Mouse (Mus musculus) limb, embryonic 11.5 days (tissue): ENCODE results near the gene Fndc11. TPM values are rescaled to one million over a fixed set of nuclear protein-coding genes. Genes with fewer than 3 reads are reported as not detected.

Experiments
- ATAC-seq: fragments of 200-750 bp; cut with Nextera tagmentation; 2 replicates; pipeline ENCODE4 v1.8.0; 2017; ENCODE audit warnings: low read depth; ENCODE audit not compliant: insufficient number of reproducible peaks, low FRiP score, low TSS enrichment
- DNase-seq: peaks from one replicate; pipeline ENCODE4 v3.0.0-alpha.2; 2015; ENCODE audit warnings: low spot score
- H3K27ac ChIP-seq: fragments of 300-500 bp; sonication (generic); replicated peaks from 2 replicates; pipeline ENCODE4 v1.5.1; 2014; ENCODE audit warnings: low read depth, mild to moderate bottlenecking, low read length
- H3K27me3 ChIP-seq: fragments of 300-500 bp; sonication (generic); 2 replicates; pipeline ENCODE4 v1.6.1; 2014; ENCODE audit warnings: mild to moderate bottlenecking, low read length, mixed read lengths; ENCODE audit not compliant: control insufficient read depth, insufficient read depth
- H3K36me3 ChIP-seq: fragments of 300-500 bp; sonication (generic); 2 replicates; pipeline ENCODE4 v1.6.1; 2014; ENCODE audit warnings: mild to moderate bottlenecking, low read length, moderate library complexity, mixed read lengths; ENCODE audit not compliant: control insufficient read depth, insufficient read depth
- H3K4me1 ChIP-seq: fragments of 300-500 bp; sonication (generic); 2 replicates; pipeline ENCODE4 v1.6.1; 2014; ENCODE audit warnings: low read length, mixed read lengths; ENCODE audit not compliant: control insufficient read depth, insufficient read depth
- H3K4me2 ChIP-seq: fragments of 300-500 bp; sonication (generic); 2 replicates; pipeline ENCODE4 v1.6.1; 2014; ENCODE audit warnings: low read depth, mild to moderate bottlenecking, moderate library complexity; ENCODE audit not compliant: severe bottlenecking
- H3K4me3 ChIP-seq: fragments of 300-500 bp; sonication (generic); 2 replicates; pipeline ENCODE4 v1.5.1; 2014; ENCODE audit warnings: low read depth, low read length
- H3K9ac ChIP-seq: fragments of 300-500 bp; sonication (generic); 2 replicates; pipeline ENCODE4 v1.6.1; 2014; ENCODE audit warnings: mild to moderate bottlenecking, low read length
- H3K9me3 ChIP-seq: fragments of 300-500 bp; sonication (generic); 2 replicates; pipeline ENCODE4 v1.6.1; 2016; ENCODE audit warnings: low read length; ENCODE audit not compliant: control insufficient read depth
- WGBS: fragments of 180-500 bp; shearing (Covaris S2); extraction: QIAGEN DNeasy Blood & Tissue Kit; methylation state at CpG from one replicate; pipeline ENCODE4 v1.1.7; 2014; 5-methylcytosine and 5-hydroxymethylcytosine counted together
- polyA plus RNA-seq: library from polyadenylated mRNA; unstranded; fragments of >200 nt; fragmentation: Nextera tagmentation; extraction: Ambion mirVana; gene quantifications from 2 replicates; pipeline ENCODE4 v1.2.1, GENCODE M21; 2014

Gene Fndc11
- polyA plus RNA-seq, 1 experiment from 2014 or later = 0.69 TPM

GRCm38 (mm10) chr2:181253248-181253647 is 33.4 kb downstream of the Fndc11 start:
- H3K4me3 ChIP-seq = no peak overlapping the region
- H3K9me3 ChIP-seq = no peaks in the 10 kb centered on the region
- ATAC-seq = no peak
- 93% methylated on average over 1 of the region's 1 CpGs for WGBS
- no peak overlapping the region for H3K27ac ChIP-seq
- H3K4me1 ChIP-seq = no peaks in the 10 kb centered on the region
- DNase-seq = no peak
- H3K27me3 ChIP-seq = no peaks in the 10 kb centered on the region
- H3K9ac ChIP-seq = no peak overlapping the region
- H3K36me3 ChIP-seq = peaks cover 19% of the 10 kb centered on the region
- no peak overlapping the region for H3K4me2 ChIP-seq

- DNase-seq = no peak
- Histone ChIP-seq H3K4me2 (no peak overlapping the region), H3K27ac (no peak overlapping the region), H3K4me1 (no peaks in the 10 kb centered on the region), H3K9me3 (no peaks in the 10 kb centered on the region), H3K9ac (no peak overlapping the region), H3K27me3 (no peaks in the 10 kb centered on the region), H3K36me3 (peaks cover 15% of the 10 kb centered on the region; the same call in 1 of the 2 replicates), H3K4me3 (no peak overlapping the region)
- no peak for ATAC-seq
- 95% methylated on average over 2 of the region's 2 CpGs for WGBS
These were observed 47.0 kb downstream of the Fndc11 start for GRCm38 (mm10) chr2:181266839-181267238.

GRCm38 (mm10) chr2:181272092-181272491 is 52.3 kb downstream of the Fndc11 start:
- H3K4me2 ChIP-seq = no peak overlapping the region
- H3K9ac ChIP-seq = no peak overlapping the region
- peaks cover 10% of the 10 kb centered on the region for H3K36me3 ChIP-seq
- ATAC-seq = no peak
- H3K9me3 ChIP-seq = no peaks in the 10 kb centered on the region
- WGBS = 84% methylated on average over 2 of the region's 2 CpGs
- H3K4me3 ChIP-seq = no peak overlapping the region
- no peak for DNase-seq
- no peaks in the 10 kb centered on the region for H3K4me1 ChIP-seq
- H3K27me3 ChIP-seq = no peaks in the 10 kb centered on the region
- H3K27ac ChIP-seq = no peak overlapping the region

Other genes starting within 250 kb of the Fndc11 start
- gene Col20a1, start 233.5 kb upstream of the Fndc11 start, polyA plus RNA-seq = 0.15 and 0.71 TPM in 2 replicates
- 0.95 and 2.8 TPM in 2 replicates for gene Chrna4, start 176.5 kb upstream of the Fndc11 start, polyA plus RNA-seq
- 0.11 and 0.25 TPM in 2 replicates for gene Kcnq2, start 84.7 kb upstream of the Fndc11 start, polyA plus RNA-seq
- gene Eef1a2, start 63.0 kb upstream of the Fndc11 start, polyA plus RNA-seq = 0.13 and 0.14 TPM in 2 replicates
- 422 and 444 TPM in 2 replicates for gene Ppdpf, start 32.8 kb upstream of the Fndc11 start, polyA plus RNA-seq
- gene Ptk6, start 17.2 kb upstream of the Fndc11 start, polyA plus RNA-seq = 0.04 TPM in 1 of 2 replicates, not detected in the other
- 0.94 and 1.4 TPM in 2 replicates for gene Srms, start 6.8 kb upstream of the Fndc11 start, polyA plus RNA-seq
- 0.99 and 1.2 TPM in 2 replicates for gene Helz2, start 22.0 kb downstream of the Fndc11 start, polyA plus RNA-seq
- gene Gmeb2, start 68.0 kb downstream of the Fndc11 start, polyA plus RNA-seq = 19.7 and 21.3 TPM in 2 replicates
- gene Stmn3, start 94.5 kb downstream of the Fndc11 start, polyA plus RNA-seq = 0.84 and 0.91 TPM in 2 replicates
- gene Rtel1, start 99.7 kb downstream of the Fndc11 start, polyA plus RNA-seq = 63.0 and 63.7 TPM in 2 replicates
- 35.0 and 40.2 TPM in 2 replicates for gene Zgpat, start 144.9 kb downstream of the Fndc11 start, polyA plus RNA-seq
- 57.3 and 63.7 TPM in 2 replicates for gene Arfrp1, start 145.4 kb downstream of the Fndc11 start, polyA plus RNA-seq
- 20.9 and 26.7 TPM in 2 replicates for gene Lime1, start 160.1 kb downstream of the Fndc11 start, polyA plus RNA-seq
- gene Zbtb46, start 239.4 kb downstream of the Fndc11 start, polyA plus RNA-seq = 9.8 and 10.1 TPM in 2 replicates